Mouse (Mus musculus) MEL (cell line): Measurements from ENCODE around the gene Matn4. TPM values are rescaled to one million over a fixed set of nuclear protein-coding genes. Genes with fewer than 3 reads are reported as not detected.
A peak's percentile ranks its signal among the peaks of the same experiment; 100 is the strongest.

Experiments used
- DNase-seq: peaks from one replicate; pipeline ENCODE4 v3.0.0; 2011; ENCODE audit warnings: low read depth, low spot score
- H3K27ac ChIP-seq: 2 replicates; pipeline ENCODE4 v1.5.1; 2012; ENCODE audit warnings: low read depth, mild to moderate bottlenecking, control low read depth, low read length, moderate library complexity; ENCODE audit not compliant: control insufficient read depth
- H3K27me3 ChIP-seq, 2 experiments: fragments of 150-350 bp in 1 of 2; sonication (generic) in 1 of 2; 2 replicates each; pipeline ENCODE4 v1.6.1; 2012; ENCODE audit warnings: low read length in 2 of 2, mild to moderate bottlenecking in 2 of 2, improper control_type of control experiment in 1 of 2, moderate library complexity in 1 of 2; ENCODE audit not compliant: insufficient read depth in 2 of 2, control insufficient read depth in 1 of 2
- H3K36me3 ChIP-seq, 2 experiments: 2 replicates each; pipeline ENCODE4 v1.6.1; 2012 to 2014; ENCODE audit warnings: low read length in 2 of 2, improper control_type of control experiment in 1 of 2, inconsistent platforms in 1 of 2, mild to moderate bottlenecking in 1 of 2; ENCODE audit not compliant: insufficient read depth in 2 of 2, control insufficient read depth in 1 of 2
- H3K4me1 ChIP-seq, 2 experiments: fragments of 150-350 bp in 1 of 2; sonication (generic) in 1 of 2; 2 replicates each; pipeline ENCODE4 v1.6.1; 2012; ENCODE audit warnings: low read length in 2 of 2, improper control_type of control experiment in 1 of 2, mild to moderate bottlenecking in 1 of 2; ENCODE audit not compliant: insufficient read depth in 2 of 2, control insufficient read depth in 1 of 2
- H3K4me3 ChIP-seq, 2 experiments: fragments of 150-350 bp in 1 of 2; sonication (generic) in 1 of 2; 2 replicates each; pipeline ENCODE4 v1.5.1; 2012; ENCODE audit warnings: low read depth in 2 of 2, low read length in 2 of 2, mild to moderate bottlenecking in 2 of 2, moderate library complexity in 2 of 2, control low read depth in 1 of 2, improper control_type of control experiment in 1 of 2; ENCODE audit not compliant: control insufficient read depth in 1 of 2, insufficient read depth in 1 of 2
- H3K79me2 ChIP-seq: 2 replicates; pipeline ENCODE4 v1.6.1; 2012; ENCODE audit warnings: mild to moderate bottlenecking, low read length, moderate library complexity; ENCODE audit not compliant: control insufficient read depth, poor library complexity, insufficient read depth
- H3K9ac ChIP-seq: 2 replicates; pipeline ENCODE4 v1.6.1; 2012; ENCODE audit warnings: low read depth, mild to moderate bottlenecking, control low read depth, low read length, moderate library complexity; ENCODE audit not compliant: control insufficient read depth, poor library complexity, severe bottlenecking
- H3K9me3 ChIP-seq: fragments of 150-350 bp; sonication (generic); replicated peaks from 2 replicates; pipeline ENCODE4 v1.6.1; 2012; ENCODE audit warnings: mild to moderate bottlenecking, low read length, improper control_type of control experiment, moderate library complexity; ENCODE audit not compliant: insufficient read depth
- CHD1 ChIP-seq: IDR thresholded peaks from 2 replicates; pipeline ENCODE4 v1.6.1; 2012; ENCODE audit warnings: low read depth, mild to moderate bottlenecking, inconsistent platforms, low read length, improper control_type of control experiment
- CHD2 ChIP-seq: IDR thresholded peaks from 2 replicates; pipeline ENCODE4 v1.6.1; 2011; ENCODE audit warnings: low read length, improper control_type of control experiment
- CTCF ChIP-seq, 3 experiments: IDR thresholded peaks in 2 of 3; conservative IDR thresholded peaks in 1 of 3; 2 replicates each; pipeline ENCODE4 v1.5.1; 2011 to 2012; ENCODE audit warnings: low read length in 3 of 3, low read depth in 2 of 3, mild to moderate bottlenecking in 2 of 3, improper control_type of control experiment in 1 of 3, inconsistent platforms in 1 of 3, mixed read lengths in 1 of 3, moderate library complexity in 1 of 3; ENCODE audit not compliant: control insufficient read depth in 1 of 3, insufficient read depth in 1 of 3, poor library complexity in 1 of 3, severe bottlenecking in 1 of 3
- E2F4 ChIP-seq: IDR thresholded peaks from 2 replicates; pipeline ENCODE4 v1.6.1; 2011; ENCODE audit warnings: low read depth, low read length, improper control_type of control experiment, borderline replicate concordance
- ELF1 ChIP-seq: IDR thresholded peaks from 2 replicates; pipeline ENCODE4 v1.6.1; 2014; ENCODE audit warnings: low read depth, mild to moderate bottlenecking, inconsistent platforms, low read length, improper control_type of control experiment, moderate library complexity
- EP300 ChIP-seq, 2 experiments: IDR thresholded peaks; 2 replicates each; pipeline ENCODE4 v1.6.1; 2011; ENCODE audit warnings: improper control_type of control experiment in 2 of 2, low read length in 2 of 2, low read depth in 1 of 2, mild to moderate bottlenecking in 1 of 2
- ETS1 ChIP-seq: IDR thresholded peaks from 2 replicates; pipeline ENCODE4 v1.6.1; 2012; ENCODE audit warnings: low read depth, mild to moderate bottlenecking, inconsistent platforms, low read length, improper control_type of control experiment, moderate library complexity
- GABPA ChIP-seq: IDR thresholded peaks from 2 replicates; pipeline ENCODE4 v1.6.1; 2012; ENCODE audit warnings: low read depth, mild to moderate bottlenecking, inconsistent platforms, low read length, improper control_type of control experiment, moderate library complexity
- GATA1 ChIP-seq: IDR thresholded peaks from 2 replicates; pipeline ENCODE4 v1.6.1; 2011; ENCODE audit warnings: low read depth, low read length, improper control_type of control experiment
- JUND ChIP-seq: IDR thresholded peaks from 2 replicates; pipeline ENCODE4 v1.6.1; 2011; ENCODE audit warnings: low read depth, mild to moderate bottlenecking, improper control_type of control experiment, low read length
- KAT2A ChIP-seq: conservative IDR thresholded peaks from 2 replicates; pipeline ENCODE4 v1.6.1; 2012; ENCODE audit warnings: low read depth, low read length, improper control_type of control experiment, inconsistent platforms
- MAFK ChIP-seq: IDR thresholded peaks from 2 replicates; pipeline ENCODE4 v1.6.1; 2011; ENCODE audit warnings: low read depth, mild to moderate bottlenecking, low read length, improper control_type of control experiment, borderline replicate concordance
- MAX ChIP-seq: IDR thresholded peaks from 2 replicates; pipeline ENCODE4 v1.6.1; 2011; ENCODE audit warnings: low read length, improper control_type of control experiment
- MAZ ChIP-seq: IDR thresholded peaks from 2 replicates; pipeline ENCODE4 v1.6.1; 2012; ENCODE audit warnings: low read depth, mild to moderate bottlenecking, inconsistent platforms, low read length, improper control_type of control experiment
- MXI1 ChIP-seq: IDR thresholded peaks from 2 replicates; pipeline ENCODE4 v1.6.1; 2011; ENCODE audit warnings: mild to moderate bottlenecking, low read depth, low read length, improper control_type of control experiment
- NRF1 ChIP-seq: IDR thresholded peaks from 2 replicates; pipeline ENCODE4 v1.6.1; 2014; ENCODE audit warnings: low read depth, mild to moderate bottlenecking, inconsistent platforms, low read length, improper control_type of control experiment, moderate library complexity; ENCODE audit not compliant: poor library complexity, insufficient read depth, severe bottlenecking
- POLR2A ChIP-seq, 2 experiments: IDR thresholded peaks; 2 replicates each; pipeline ENCODE4 v1.6.1; 2011 to 2012; ENCODE audit warnings: low read length in 2 of 2, mild to moderate bottlenecking in 2 of 2, control low read depth in 1 of 2, improper control_type of control experiment in 1 of 2, low read depth in 1 of 2, moderate library complexity in 1 of 2; ENCODE audit not compliant: control insufficient read depth in 1 of 2, insufficient read depth in 1 of 2, poor library complexity in 1 of 2
- POLR2AphosphoS2 ChIP-seq: IDR thresholded peaks from 2 replicates; pipeline ENCODE4 v1.6.1; 2011; ENCODE audit warnings: low read length, improper control_type of control experiment
- POLR2AphosphoS5 ChIP-seq: IDR thresholded peaks from 2 replicates; pipeline ENCODE4 v1.6.1; 2012; ENCODE audit warnings: low read depth, borderline replicate concordance, mild to moderate bottlenecking, inconsistent platforms, low read length, moderate library complexity, mixed read lengths
- RAD21 ChIP-seq: IDR thresholded peaks from 2 replicates; pipeline ENCODE4 v1.6.1; 2011; ENCODE audit warnings: mild to moderate bottlenecking, low read depth, low read length, improper control_type of control experiment
- RCOR1 ChIP-seq: IDR thresholded peaks from 2 replicates; pipeline ENCODE4 v1.6.1; 2012; ENCODE audit warnings: low read depth, mild to moderate bottlenecking, inconsistent platforms, low read length, improper control_type of control experiment
- SIN3A ChIP-seq: IDR thresholded peaks from 2 replicates; pipeline ENCODE4 v1.6.1; 2012; ENCODE audit warnings: low read length, improper control_type of control experiment, inconsistent platforms
- SMC3 ChIP-seq: IDR thresholded peaks from 2 replicates; pipeline ENCODE4 v1.6.1; 2011; ENCODE audit warnings: low read depth, low read length, improper control_type of control experiment
- TAL1 ChIP-seq: IDR thresholded peaks from 2 replicates; pipeline ENCODE4 v1.6.1; 2012; ENCODE audit warnings: mild to moderate bottlenecking, inconsistent platforms, low read length, moderate library complexity, mixed read lengths
- TCF12 ChIP-seq: IDR thresholded peaks from 2 replicates; pipeline ENCODE4 v1.6.1; 2014; ENCODE audit warnings: low read depth, mild to moderate bottlenecking, inconsistent platforms, low read length, improper control_type of control experiment, moderate library complexity
- UBTF ChIP-seq: IDR thresholded peaks from 2 replicates; pipeline ENCODE4 v1.6.1; 2012; ENCODE audit warnings: low read depth, mild to moderate bottlenecking, inconsistent platforms, low read length, improper control_type of control experiment, moderate library complexity, borderline replicate concordance; ENCODE audit not compliant: insufficient read depth
- USF1 ChIP-seq: IDR thresholded peaks from 2 replicates; pipeline ENCODE4 v1.6.1; 2014; ENCODE audit warnings: low read depth, mild to moderate bottlenecking, inconsistent platforms, low read length, improper control_type of control experiment, moderate library complexity
- ZC3H11A ChIP-seq: IDR thresholded peaks from 2 replicates; pipeline ENCODE4 v1.6.1; 2012; ENCODE audit warnings: low read depth, mild to moderate bottlenecking, inconsistent platforms, low read length, improper control_type of control experiment
- ZKSCAN1 ChIP-seq: IDR thresholded peaks from 2 replicates; pipeline ENCODE4 v1.6.1; 2012; ENCODE audit warnings: low read depth, mild to moderate bottlenecking, inconsistent platforms, low read length, improper control_type of control experiment, moderate library complexity
- ZMIZ1 ChIP-seq: IDR thresholded peaks from 2 replicates; pipeline ENCODE4 v1.6.1; 2012; ENCODE audit warnings: low read depth, mild to moderate bottlenecking, inconsistent platforms, low read length, improper control_type of control experiment, moderate library complexity
- ZNF384 ChIP-seq: IDR thresholded peaks from 2 replicates; pipeline ENCODE4 v1.6.1; 2012; ENCODE audit warnings: low read depth, mild to moderate bottlenecking, inconsistent platforms, low read length, improper control_type of control experiment
- polyA plus RNA-seq, 2 experiments: library from polyadenylated mRNA; stranded (reverse) in 1 of 2; unstranded in 1 of 2; fragments of >175 nt in 1 of 2; fragments of >200 nt in 1 of 2; gene quantifications; 2 replicates each; pipeline versions ENCODE4 v1.2.1 to v1.2.4; 2012; ENCODE audit warnings: low replicate concordance in 2 of 2, low read depth in 1 of 2; ENCODE audit not compliant: insufficient read length in 2 of 2, insufficient read depth in 1 of 2, missing spikeins in 1 of 2
- total RNA-seq: library from RNA; depleted of rRNA; stranded (reverse); fragments of 300-350 nt; gene quantifications from 2 replicates; pipeline ENCODE4 v1.2.3, GENCODE M21; 2012

Matn4 gene
- total and polyA plus RNA-seq, 3 experiments: not detected

- no peak overlapping the region for H3K27ac ChIP-seq
- no peak overlapping the region for H3K4me3 ChIP-seq
- no peak for TF ChIP-seq RAD21
- no peak for TF ChIP-seq NRF1
- no peak for TF ChIP-seq POLR2A (IDR thresholded peaks at IDR 0.05; ENCODE audit: control insufficient read depth in 1 of 2, insufficient read depth in 1 of 2, low read depth in 1 of 2, low read length in 2 of 2, poor library complexity in 1 of 2)
- no peak for TF ChIP-seq ZKSCAN1
- no peak for TF ChIP-seq KAT2A
- TF ChIP-seq MXI1: no peak
- TF ChIP-seq ETS1: no peak
- TF ChIP-seq CHD1: no peak
- no peak for TF ChIP-seq ELF1
- TF ChIP-seq E2F4: no peak
- no peaks in the 10 kb centered on the region for H3K79me2 ChIP-seq
- H3K4me1 ChIP-seq: no peaks in the 10 kb centered on the region
- no peaks in the 10 kb centered on the region for H3K9me3 ChIP-seq
- H3K27me3 ChIP-seq: peaks cover 0 to 3% of the 10 kb centered on the region in 2 experiments; a peak in 3 of 4 replicates
- no peaks in the 10 kb centered on the region for H3K36me3 ChIP-seq
- no peak for DNase-seq
- H3K9ac ChIP-seq: no peak overlapping the region
Measured at GRCm38 (mm10) chr2:164352697-164353096, 52.3 kb downstream of the Matn4 start.

- Histone ChIP-seq H3K27me3 (peaks cover 0 to 2% of the 10 kb centered on the region in 2 experiments; a peak in 2 of 4 replicates), H3K4me1 (no peaks in the 10 kb centered on the region), H3K9me3 (no peaks in the 10 kb centered on the region), H3K9ac (no peak overlapping the region), H3K27ac (no peak overlapping the region), H3K4me3 (no peak overlapping the region), H3K36me3 (no peaks in the 10 kb centered on the region), H3K79me2 (no peaks in the 10 kb centered on the region)
- DNase-seq: peak; percentile 65
- TF ChIP-seq POLR2AphosphoS2 (no peak), ZC3H11A (peak; percentile 32), RAD21 (peak; percentile 66), EP300 (IDR thresholded peaks at IDR 0.05; ENCODE audit: low read depth in 1 of 2, low read length in 2 of 2) (no peak), JUND (no peak), USF1 (no peak), POLR2A (IDR thresholded peaks at IDR 0.05; ENCODE audit: control insufficient read depth in 1 of 2, insufficient read depth in 1 of 2, low read depth in 1 of 2, low read length in 2 of 2, poor library complexity in 1 of 2) (no peak), KAT2A (no peak), UBTF (no peak), POLR2AphosphoS5 (no peak), ZMIZ1 (no peak), CTCF (IDR thresholded peaks at IDR 0.05 in 2 of 3, conservative IDR thresholded peaks at IDR 0.05 in 1 of 3; ENCODE audit: control insufficient read depth in 1 of 3, insufficient read depth in 1 of 3, low read depth in 2 of 3, low read length in 3 of 3, poor library complexity in 1 of 3, severe bottlenecking in 1 of 3) (peak; percentile 54 to 71 (median 60)), TAL1 (no peak), GATA1 (no peak), CHD2 (no peak), TCF12 (no peak), SIN3A (no peak), MAZ (no peak), ZNF384 (no peak), MAX (no peak), SMC3 (peak; percentile 63), ELF1 (no peak), GABPA (no peak), ZKSCAN1 (no peak), MAFK (no peak), NRF1 (no peak), RCOR1 (no peak)
Measured at GRCm38 (mm10) chr2:164348980-164349379, 56.0 kb downstream of the Matn4 start.
